Mouse (Mus musculus) hindbrain, embryonic 10.5 days (tissue): ENCODE data around the gene Zc3h4. TPM values are rescaled to one million over a fixed set of nuclear protein-coding genes. Genes with fewer than 3 reads are reported as not detected.
A peak's percentile ranks its signal among the peaks of the same experiment; 100 is the strongest.

Experiments
- DNase-seq: peaks from one replicate; pipeline ENCODE4 v3.0.0-alpha.2; 2017; ENCODE audit warnings: low spot score
- H3K27ac ChIP-seq: fragments of 300-500 bp; sonication (generic); 2 replicates; pipeline ENCODE4 v1.5.1; 2016; ENCODE audit warnings: mild to moderate bottlenecking, moderate library complexity
- H3K27me3 ChIP-seq: fragments of 300-500 bp; sonication (generic); 2 replicates; pipeline ENCODE4 v1.6.1; 2016; ENCODE audit warnings: mild to moderate bottlenecking; ENCODE audit not compliant: poor library complexity, insufficient read depth, severe bottlenecking
- H3K36me3 ChIP-seq: fragments of 300-500 bp; sonication (generic); 2 replicates; pipeline ENCODE4 v1.6.1; 2016; ENCODE audit warnings: mild to moderate bottlenecking, moderate library complexity
- H3K4me1 ChIP-seq: fragments of 300-500 bp; sonication (generic); replicated peaks from 2 replicates; pipeline ENCODE4 v1.6.1; 2016; ENCODE audit warnings: mild to moderate bottlenecking
- H3K4me3 ChIP-seq: fragments of 300-500 bp; sonication (generic); 2 replicates; pipeline ENCODE4 v1.5.1; 2016; ENCODE audit warnings: mild to moderate bottlenecking, moderate library complexity
- H3K9me3 ChIP-seq: fragments of 300-500 bp; sonication (generic); 2 replicates; pipeline ENCODE4 v1.6.1; 2016; ENCODE audit warnings: mild to moderate bottlenecking, moderate library complexity
- WGBS: fragments of 180-500 bp; shearing (Covaris S2); methylation state at CpG from one replicate; pipeline ENCODE4 v1.1.7; 2016; 5-methylcytosine and 5-hydroxymethylcytosine counted together
- polyA plus RNA-seq: library from polyadenylated mRNA; unstranded; fragments of >200 nt; fragmentation: Nextera tagmentation; extraction: Ambion mirVana; gene quantifications from 2 replicates; pipeline ENCODE4 v1.2.1, GENCODE M21; 2016

The Zc3h4 gene
- polyA plus RNA-seq, 1 experiment from 2014 or later: 23.0 TPM

DNA sequence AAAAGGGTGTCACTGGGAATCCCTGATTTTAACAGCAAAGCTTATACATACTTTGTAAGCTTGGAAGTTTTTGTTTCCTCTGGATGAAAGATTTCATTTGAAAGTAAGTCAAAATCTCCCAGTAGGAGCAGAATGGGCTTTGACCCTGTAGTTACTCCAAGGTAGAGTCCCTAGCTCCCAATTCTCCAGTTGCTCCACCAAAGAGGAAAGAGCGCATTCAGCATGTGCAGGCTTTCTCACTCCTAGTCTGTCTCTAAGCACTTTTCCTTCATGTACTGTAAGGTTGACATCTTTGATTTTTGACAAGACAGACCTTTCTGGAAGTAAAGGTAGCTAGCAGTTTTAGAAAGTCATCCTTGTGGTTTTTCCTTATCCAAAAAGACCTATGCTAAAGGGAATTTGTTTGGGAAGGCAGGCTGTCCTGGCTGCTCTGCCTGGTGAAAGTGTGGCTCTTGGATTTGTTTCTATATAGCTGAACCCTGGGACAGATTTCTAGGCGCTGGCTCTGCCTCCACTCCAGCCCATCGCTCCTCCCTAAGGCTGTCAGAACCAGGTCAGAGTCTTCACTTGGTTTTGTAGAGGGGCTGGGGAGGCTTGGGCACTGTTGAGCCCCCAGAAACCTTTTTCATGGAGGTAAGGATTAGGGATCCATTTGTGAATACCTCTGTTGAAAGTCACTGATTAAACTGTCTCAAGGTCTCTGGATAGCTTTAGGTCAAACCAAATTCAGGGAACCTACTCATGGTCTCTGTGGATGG lies 3.8 kb downstream of the Zc3h4 start:
- peak overlapping the region; percentile 90 for H3K4me3 ChIP-seq
- WGBS: 87% methylated on average over 3 of the region's 3 CpGs

DNA sequence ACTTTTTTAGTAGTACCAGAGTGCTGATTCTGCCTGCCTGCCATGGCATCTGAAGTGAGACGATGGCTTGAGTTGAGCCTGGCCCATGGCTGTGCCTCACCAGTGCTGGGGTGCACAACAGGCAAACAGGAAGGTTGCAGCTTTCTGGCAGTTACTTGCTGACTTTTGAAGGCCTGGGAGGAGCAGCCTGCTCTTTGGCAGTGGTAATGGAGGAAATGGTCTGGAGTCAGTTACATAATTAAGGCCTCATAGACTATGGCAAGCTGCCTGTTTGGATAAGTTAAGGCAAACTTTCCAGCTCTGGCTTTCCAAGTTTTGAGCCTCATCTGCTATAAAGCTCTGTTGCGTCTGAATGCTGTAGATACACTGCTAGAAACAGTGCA lies 4.4 kb downstream of the Zc3h4 start:
- Histone ChIP-seq H3K27me3 (no peaks in the 10 kb centered on the region), H3K4me1 (peaks cover 36% of the 10 kb centered on the region), H3K27ac (peak overlapping the region; percentile 98), H3K9me3 (no peaks in the 10 kb centered on the region), H3K36me3 (peaks cover 48% of the 10 kb centered on the region), H3K4me3 (peak overlapping the region; percentile 90)
- WGBS: 91% methylated on average over 2 of the region's 2 CpGs
- DNase-seq: no peak

More for the DNA sequence above, 3.8 kb downstream of the Zc3h4 start:
- Histone ChIP-seq H3K4me1 (peaks cover 36% of the 10 kb centered on the region), H3K9me3 (no peaks in the 10 kb centered on the region), H3K36me3 (peaks cover 46% of the 10 kb centered on the region), H3K27me3 (no peaks in the 10 kb centered on the region), H3K27ac (peak overlapping the region; percentile 98)
- no peak for DNase-seq

DNA sequence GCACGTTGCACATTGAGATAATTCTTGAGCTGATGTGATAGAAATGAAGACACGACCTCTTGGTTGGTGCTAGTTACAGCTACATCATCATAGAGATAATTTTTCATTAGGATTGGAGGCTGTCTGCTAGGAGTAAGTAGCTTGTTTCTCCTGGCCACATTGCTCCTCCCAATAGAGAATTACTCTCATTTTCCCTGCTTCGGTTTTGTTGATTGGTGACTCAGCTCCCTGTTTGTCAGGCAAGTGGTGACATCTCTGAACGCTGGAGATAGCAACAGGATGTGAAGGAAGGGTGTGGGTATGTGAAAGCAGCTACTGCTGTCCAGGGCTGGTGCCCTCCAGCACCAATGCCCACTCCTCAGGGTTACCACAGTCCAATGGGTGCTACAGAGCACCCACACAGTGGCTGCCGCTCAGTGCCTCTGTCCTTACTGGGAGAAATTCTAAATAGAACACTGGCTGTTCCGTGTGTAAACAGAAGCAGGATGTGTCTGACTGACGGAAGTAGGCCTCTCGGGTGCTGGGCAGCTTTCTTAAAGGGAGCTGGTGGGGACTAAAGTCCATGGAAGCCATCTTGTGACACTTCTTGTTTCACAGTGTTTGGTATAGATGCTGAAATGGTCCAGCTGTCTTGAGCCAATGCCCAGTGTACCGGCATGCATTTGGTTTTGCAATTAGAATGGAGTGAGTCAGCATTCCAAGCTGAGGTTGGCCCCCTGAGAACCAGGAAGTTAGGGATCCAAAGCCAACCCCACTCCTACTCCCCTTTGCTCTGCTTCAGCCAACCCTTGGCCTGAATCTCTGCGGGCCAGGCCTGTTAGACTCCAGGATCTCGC lies 5.0 kb downstream of the Zc3h4 start:
- Histone ChIP-seq H3K27me3 (no peaks in the 10 kb centered on the region), H3K27ac (peak overlapping the region; percentile 98), H3K4me1 (peaks cover 36% of the 10 kb centered on the region), H3K36me3 (peaks cover 54% of the 10 kb centered on the region), H3K9me3 (no peaks in the 10 kb centered on the region), H3K4me3 (peak overlapping the region; percentile 31)
- 81% methylated on average over 11 of the region's 11 CpGs for WGBS
- DNase-seq: no peak

GRCm38 (mm10) chr7:16406978-16407377 lies 6.3 kb downstream of the Zc3h4 start:
- Histone ChIP-seq H3K27ac (0 out of 2 replicates have a peak overlapping the region, but pooled peaks have one; percentile 2), H3K36me3 (peaks cover 67% of the 10 kb centered on the region)

GRCm38 (mm10) chr7:16411100-16411499 lies 10.4 kb downstream of the Zc3h4 start:
- no peak overlapping the region for H3K4me3 ChIP-seq
- peaks cover 83% of the 10 kb centered on the region for H3K36me3 ChIP-seq
- H3K27ac ChIP-seq: no peak overlapping the region
- H3K27me3 ChIP-seq: no peaks in the 10 kb centered on the region
- peaks cover 35% of the 10 kb centered on the region for H3K4me1 ChIP-seq
- H3K9me3 ChIP-seq: no peaks in the 10 kb centered on the region
- DNase-seq: no peak
- 90% methylated on average over 5 of the region's 5 CpGs for WGBS

More at GRCm38 (mm10) chr7:16406978-16407377, 6.3 kb downstream of the Zc3h4 start:
- Histone ChIP-seq H3K4me3 (no peak overlapping the region), H3K4me1 (peaks cover 46% of the 10 kb centered on the region), H3K9me3 (no peaks in the 10 kb centered on the region), H3K27me3 (no peaks in the 10 kb centered on the region)
- WGBS: 91% methylated on average over 3 of the region's 3 CpGs
- DNase-seq: no peak

DNA sequence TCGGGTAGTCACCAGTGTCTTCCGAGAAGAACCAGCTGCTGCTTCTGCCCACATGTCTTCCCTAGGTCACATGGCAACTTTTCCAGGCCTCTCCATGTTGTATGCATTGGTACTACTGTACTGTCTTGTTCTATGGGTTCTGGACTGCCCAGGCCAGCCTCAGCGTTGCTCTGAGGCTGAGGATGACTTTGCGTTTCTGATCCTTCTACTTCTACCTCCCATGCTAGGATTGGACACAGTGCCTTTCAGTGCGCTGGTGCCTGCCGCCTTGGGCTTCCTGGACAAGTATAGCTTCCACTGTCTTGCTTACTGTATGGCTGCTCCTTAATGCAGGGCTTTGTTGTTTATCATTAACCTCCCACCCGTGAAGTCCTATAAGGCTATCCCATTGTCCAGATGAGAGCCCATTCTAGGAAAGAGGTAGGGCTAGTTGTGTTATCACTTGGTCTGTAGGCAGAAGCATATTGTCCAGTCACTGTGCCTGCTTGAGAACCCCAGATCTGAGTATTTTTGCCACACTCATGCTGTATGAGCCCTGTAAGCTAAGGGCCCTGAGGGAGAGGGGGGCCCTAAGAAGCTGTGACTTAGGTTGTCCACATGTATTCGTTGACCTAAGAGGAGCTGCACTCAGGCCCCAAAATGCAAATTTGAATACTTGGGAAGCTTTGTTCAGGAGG lies 11.6 kb downstream of the Zc3h4 start:
- DNase-seq: no peak
- Histone ChIP-seq H3K4me3 (no peak overlapping the region), H3K27ac (no peak overlapping the region), H3K4me1 (peaks cover 32% of the 10 kb centered on the region), H3K27me3 (no peaks in the 10 kb centered on the region), H3K9me3 (no peaks in the 10 kb centered on the region), H3K36me3 (peaks cover 88% of the 10 kb centered on the region)
- 88% methylated on average over 8 of the region's 8 CpGs for WGBS

DNA sequence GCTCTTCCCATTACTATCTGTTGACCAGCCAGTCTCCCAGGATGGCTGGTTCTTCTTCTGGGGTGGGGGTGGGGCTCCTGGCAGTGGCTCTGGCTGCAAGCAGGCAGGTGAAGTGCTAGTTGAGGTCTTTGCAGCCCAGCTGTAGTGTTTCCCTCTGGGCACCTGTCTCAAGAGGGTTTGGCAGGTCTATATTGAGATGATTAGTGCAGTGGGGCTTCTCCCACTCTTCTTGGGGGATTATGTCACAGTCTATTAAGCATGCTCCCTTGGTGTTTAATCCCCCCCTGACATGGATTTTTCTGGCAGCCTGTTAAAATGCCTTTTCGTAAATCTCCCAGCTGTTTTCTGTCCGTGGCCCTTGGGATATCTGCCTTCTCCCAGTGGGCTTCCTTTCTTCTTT lies 12.2 kb downstream of the Zc3h4 start:
- H3K4me1 ChIP-seq: peaks cover 32% of the 10 kb centered on the region
- WGBS: 82% methylated on average over 2 of the region's 2 CpGs

DNA sequence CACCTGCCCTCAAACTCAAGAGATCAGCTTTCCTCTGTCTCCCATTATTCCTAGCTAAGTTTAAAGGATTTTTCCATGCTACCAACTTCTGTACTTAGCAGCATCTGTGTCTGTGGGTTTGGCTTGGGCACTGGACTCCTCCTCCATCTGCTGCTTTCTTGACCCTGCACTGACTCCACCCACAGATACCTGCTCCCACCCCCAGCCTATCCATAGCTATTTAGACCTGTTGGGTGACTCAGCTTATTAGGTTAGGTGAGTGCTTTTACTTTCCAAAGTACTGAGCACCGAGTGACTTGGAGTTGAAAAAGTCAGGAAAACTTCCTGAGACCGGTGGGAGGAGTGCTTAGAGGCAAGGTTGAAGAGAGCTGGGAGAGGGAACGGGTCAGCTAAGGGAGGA lies 14.7 kb downstream of the Zc3h4 start:
- Histone ChIP-seq H3K36me3 (peaks cover 93% of the 10 kb centered on the region), H3K9me3 (no peaks in the 10 kb centered on the region), H3K4me3 (no peak overlapping the region), H3K4me1 (peaks cover 32% of the 10 kb centered on the region), H3K27ac (peak overlapping the region; percentile 16; the same call in 1 of the 2 replicates), H3K27me3 (no peaks in the 10 kb centered on the region)
- no peak for DNase-seq
- 90% methylated on average over 3 of the region's 3 CpGs for WGBS

More for the DNA sequence above, 12.2 kb downstream of the Zc3h4 start:
- no peak for DNase-seq
- no peak overlapping the region for H3K4me3 ChIP-seq
- H3K27me3 ChIP-seq: no peaks in the 10 kb centered on the region
- H3K36me3 ChIP-seq: peaks cover 88% of the 10 kb centered on the region
- no peaks in the 10 kb centered on the region for H3K9me3 ChIP-seq
- peak overlapping the region; percentile 50; the same call in 1 of the 2 replicates for H3K27ac ChIP-seq

GRCm38 (mm10) chr7:16417141-16417771 lies 16.5 kb downstream of the Zc3h4 start:
- no peaks in the 10 kb centered on the region for H3K9me3 ChIP-seq
- no peak overlapping the region for H3K27ac ChIP-seq
- H3K4me1 ChIP-seq: peaks cover 19% of the 10 kb centered on the region
- H3K36me3 ChIP-seq: peaks cover 93% of the 10 kb centered on the region
- H3K27me3 ChIP-seq: no peaks in the 10 kb centered on the region
- no peak overlapping the region for H3K4me3 ChIP-seq
- DNase-seq: no peak
- 96% methylated on average over 10 of the region's 10 CpGs for WGBS

DNA sequence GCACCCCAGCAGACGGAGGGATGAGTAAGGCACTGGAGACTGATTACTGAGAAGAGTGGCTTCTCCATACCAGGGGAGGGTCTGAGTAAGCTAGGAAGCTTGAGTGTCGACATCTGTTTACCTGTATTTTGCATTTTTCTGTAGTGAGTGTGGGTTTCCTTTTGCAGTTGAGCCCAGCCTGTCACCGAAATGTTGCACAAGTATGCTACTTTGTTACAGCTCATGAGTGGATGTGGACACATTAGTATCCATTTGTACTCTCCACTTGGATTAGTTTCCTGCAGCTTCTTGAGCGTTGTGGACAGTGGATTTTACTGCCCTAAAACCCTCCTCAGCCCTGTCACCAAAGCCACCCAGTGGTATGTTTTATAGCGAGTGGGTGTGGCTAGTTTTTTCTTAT lies 18.0 kb downstream of the Zc3h4 start:
- Histone ChIP-seq H3K9me3 (no peaks in the 10 kb centered on the region), H3K4me1 (peaks cover 8% of the 10 kb centered on the region), H3K4me3 (no peak overlapping the region), H3K27me3 (no peaks in the 10 kb centered on the region), H3K27ac (no peak overlapping the region), H3K36me3 (peaks cover 93% of the 10 kb centered on the region)
- 93% methylated on average over 5 of the region's 5 CpGs for WGBS
- DNase-seq: no peak

GRCm38 (mm10) chr7:16420493-16421118 lies 19.9 kb downstream of the Zc3h4 start:
- peaks cover 99% of the 10 kb centered on the region for H3K36me3 ChIP-seq
- H3K4me1 ChIP-seq: no peaks in the 10 kb centered on the region
- no peaks in the 10 kb centered on the region for H3K27me3 ChIP-seq
- no peak overlapping the region for H3K4me3 ChIP-seq
- H3K27ac ChIP-seq: no peak overlapping the region
- 96% methylated on average over 8 of the region's 8 CpGs for WGBS
- H3K9me3 ChIP-seq: no peaks in the 10 kb centered on the region
- no peak for DNase-seq
